Mouse (Mus musculus) ovary, postnatal 36 days (tissue): Measurements from ENCODE around the gene Arid3a.

Experiments
- DNase-seq: peaks from one replicate; pipeline ENCODE4 v3.0.0; 2022; ENCODE audit warnings: low spot score, mixed read lengths

Gene Arid3a

GRCm38 (mm10) chr10:79996272-79997033 is 69.6 kb downstream of the Arid3a start, which contains the start of gene Abca7:
Gene Abca7 (plus strand): TSS chr10:79996494.
- peak; percentile 96 for DNase-seq

GRCm38 (mm10) chr10:79997034-79997760 is 70.4 kb downstream of the Arid3a start:
- DNase-seq, result peak; percentile 62

DNA sequence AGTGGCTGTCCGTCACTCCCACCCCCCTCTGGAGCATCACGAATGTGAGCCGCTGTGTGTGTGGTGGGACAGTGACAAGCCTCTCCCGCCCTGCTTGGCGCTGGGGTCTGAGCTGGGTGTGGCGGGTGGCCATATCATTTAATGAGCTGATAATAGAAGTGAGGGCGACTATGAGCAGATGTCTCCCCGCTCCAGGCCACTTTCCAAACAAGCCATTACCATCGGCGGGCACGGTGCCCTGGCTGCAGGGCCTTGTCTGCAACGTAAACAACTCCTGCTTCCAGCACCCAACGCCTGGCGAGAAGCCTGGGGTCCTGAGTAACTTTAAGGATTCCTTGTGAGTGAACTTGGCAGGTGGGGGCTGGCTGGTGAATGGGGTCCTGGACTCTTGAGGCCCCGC is 71.0 kb downstream of the Arid3a start:
- peak; percentile 72 for DNase-seq

DNA sequence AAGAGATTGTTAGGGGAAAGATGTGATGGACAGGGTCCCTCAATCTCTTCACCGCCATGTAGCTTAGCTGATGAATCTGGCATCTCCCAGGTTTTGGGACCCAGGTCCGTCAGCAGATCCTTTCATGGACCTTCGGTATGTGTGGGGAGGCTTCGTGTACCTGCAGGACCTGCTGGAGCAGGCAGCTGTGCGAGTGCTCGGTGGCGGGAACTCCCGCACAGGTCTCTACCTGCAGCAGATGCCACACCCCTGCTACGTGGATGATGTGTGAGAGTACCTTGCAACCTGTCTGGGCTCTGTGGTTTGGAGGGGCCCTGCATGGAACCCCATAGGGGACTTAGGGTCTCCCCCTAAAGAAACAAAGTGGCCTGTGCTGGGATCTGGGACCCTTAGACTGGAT is 75.1 kb downstream of the Arid3a start:
- DNase-seq, result no peak

- DNase-seq, result no peak
These were observed 76.0 kb downstream of the Arid3a start for GRCm38 (mm10) chr10:80002829-80003228.

- DNase-seq, result no peak
These were observed 76.8 kb downstream of the Arid3a start for GRCm38 (mm10) chr10:80003374-80004232.

- DNase-seq, result no peak
These were observed 77.4 kb downstream of the Arid3a start for GRCm38 (mm10) chr10:80004233-80004705.
